Mouse (Mus musculus) forebrain, embryonic 16.5 days (tissue): ENCODE results near the gene Cadps2. TPM values are rescaled to one million over a fixed set of nuclear protein-coding genes. Genes with fewer than 3 reads are reported as not detected.

ENCODE experiments used
- ATAC-seq: fragments of 200-750 bp; cut with Nextera tagmentation; 2 replicates; pipeline ENCODE4 v1.8.0; 2017; ENCODE audit warnings: mild to moderate bottlenecking, moderate library complexity
- H3K27ac ChIP-seq: fragments of 300-500 bp; sonication (generic); 2 replicates; pipeline ENCODE4 v1.5.1; 2014; ENCODE audit warnings: low read length, control low read depth
- H3K27me3 ChIP-seq: fragments of 300-500 bp; sonication (generic); replicated peaks from 2 replicates; pipeline ENCODE4 v1.6.1; 2014; ENCODE audit warnings: low read length; ENCODE audit not compliant: control insufficient read depth, insufficient read depth
- H3K36me3 ChIP-seq: fragments of 300-500 bp; sonication (generic); 2 replicates; pipeline ENCODE4 v1.6.1; 2014; ENCODE audit not compliant: control insufficient read depth, insufficient read depth
- H3K4me1 ChIP-seq: fragments of 300-500 bp; sonication (generic); replicated peaks from 2 replicates; pipeline ENCODE4 v1.6.1; 2014; ENCODE audit warnings: low read length; ENCODE audit not compliant: control insufficient read depth, insufficient read depth
- H3K4me2 ChIP-seq: fragments of 300-500 bp; sonication (generic); 2 replicates; pipeline ENCODE4 v1.6.1; 2014; ENCODE audit warnings: mild to moderate bottlenecking, low read length, control low read depth
- H3K4me3 ChIP-seq: fragments of 300-500 bp; sonication (generic); replicated peaks from 2 replicates; pipeline ENCODE4 v1.5.1; 2014; ENCODE audit warnings: mild to moderate bottlenecking, low read length, control low read depth
- H3K9ac ChIP-seq: fragments of 300-500 bp; sonication (generic); replicated peaks from 2 replicates; pipeline ENCODE4 v1.6.1; 2014; ENCODE audit warnings: low read depth, low read length, control low read depth
- H3K9me3 ChIP-seq: fragments of 300-500 bp; sonication (generic); 2 replicates; pipeline ENCODE4 v1.6.1; 2016; ENCODE audit warnings: low read length; ENCODE audit not compliant: control insufficient read depth
- WGBS: fragments of 180-500 bp; shearing (Covaris S2); extraction: QIAGEN DNeasy Blood & Tissue Kit; methylation state at CpG from one replicate; pipeline ENCODE4 v1.1.7; 2014; 5-methylcytosine and 5-hydroxymethylcytosine counted together
- polyA plus RNA-seq: library from polyadenylated mRNA; unstranded; fragments of >200 nt; fragmentation: Nextera tagmentation; extraction: Ambion mirVana; gene quantifications from 2 replicates; pipeline ENCODE4 v1.2.1, GENCODE M21; 2015

Gene Cadps2
- polyA plus RNA-seq, 1 experiment from 2014 or later, result 5.2 TPM

DNA sequence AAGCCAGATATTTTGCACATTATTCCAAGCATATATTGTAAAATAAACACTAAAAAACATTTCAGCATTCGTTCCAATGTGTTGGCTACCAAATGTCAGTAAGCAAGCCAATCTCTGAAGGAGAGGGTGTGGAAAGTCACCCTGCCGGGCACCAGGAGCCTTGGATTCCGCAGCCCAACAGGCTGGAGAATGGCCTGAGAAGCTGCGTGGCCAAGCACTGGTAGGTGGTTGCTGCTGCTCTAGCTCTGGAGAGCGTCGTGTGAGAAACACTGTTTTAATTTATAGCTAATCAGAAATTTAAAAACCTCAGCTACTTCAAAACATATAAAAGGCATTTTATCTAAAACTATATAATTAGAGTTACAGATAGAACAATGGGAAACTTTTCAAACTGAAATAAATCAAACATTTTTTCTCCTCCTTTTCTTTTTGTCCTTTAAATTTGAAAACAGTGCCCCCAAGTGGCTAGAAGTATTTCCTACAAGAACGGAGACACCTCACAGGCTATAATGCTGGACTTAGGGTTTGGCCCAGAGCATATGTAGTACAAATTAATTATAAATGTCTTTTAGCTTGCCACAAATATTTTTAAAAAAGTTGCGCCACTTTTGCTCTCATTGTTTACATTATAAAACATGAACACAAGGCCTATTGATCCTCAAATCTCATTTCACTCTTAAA, 376.5 kb downstream of the Cadps2 start:
- peak; percentile 68 for ATAC-seq
- Histone ChIP-seq H3K4me3 (no peak overlapping the region), H3K9me3 (no peaks in the 10 kb centered on the region), H3K4me2 (no peak overlapping the region), H3K9ac (no peak overlapping the region), H3K4me1 (0 out of 2 replicates have a peak, but pooled peaks cover 3% of the 10 kb centered on the region), H3K36me3 (no peaks in the 10 kb centered on the region), H3K27me3 (no peaks in the 10 kb centered on the region), H3K27ac (no peak overlapping the region)
- WGBS, result 16% methylated on average over 8 of the region's 8 CpGs

DNA sequence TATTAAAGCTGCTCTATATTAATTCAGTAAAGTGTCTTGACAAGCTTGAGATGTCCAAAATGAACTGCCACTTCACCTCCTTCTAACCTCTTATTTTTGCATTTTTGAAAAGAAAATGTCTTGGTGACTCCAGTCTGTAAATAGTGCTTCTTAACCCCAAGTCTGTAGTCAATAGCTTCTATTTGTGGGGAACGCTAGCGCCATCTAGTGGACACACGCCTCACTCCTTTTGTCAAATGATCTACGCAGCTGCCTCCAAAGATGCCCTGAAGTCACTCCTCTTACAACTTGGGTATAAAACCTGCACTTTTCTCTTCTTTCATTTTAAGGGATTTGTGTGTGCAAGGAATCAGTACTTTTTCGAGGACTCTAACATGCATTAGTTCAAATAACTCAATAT, 381.5 kb downstream of the Cadps2 start:
- ATAC-seq, result peak; percentile 63; the same call in 1 of the 2 replicates

DNA sequence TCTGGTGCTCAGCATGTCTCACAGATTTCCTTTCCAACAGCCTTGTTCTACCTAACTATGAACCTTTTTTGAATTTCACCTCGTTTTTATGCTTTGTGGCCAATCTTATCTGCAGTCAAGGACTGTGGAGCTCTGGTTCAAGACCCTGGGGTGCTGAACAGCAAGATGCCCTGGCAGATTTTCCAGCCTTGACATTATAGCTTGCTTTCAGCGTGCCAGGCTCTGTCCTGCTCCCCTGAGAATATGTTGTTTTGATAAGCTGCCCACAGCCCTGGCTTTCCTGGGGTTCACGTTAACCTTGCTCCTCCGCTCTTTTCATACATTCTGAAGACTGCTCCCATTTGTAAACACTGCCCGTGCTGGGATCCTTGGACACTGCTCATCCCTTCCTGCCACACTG, 385.3 kb downstream of the Cadps2 start:
- ATAC-seq, result no peak
- no peaks in the 10 kb centered on the region for H3K9me3 ChIP-seq
- H3K4me1 ChIP-seq, result no peaks in the 10 kb centered on the region
- 63% methylated on average over 5 of the region's 5 CpGs for WGBS
- H3K9ac ChIP-seq, result no peak overlapping the region
- H3K4me2 ChIP-seq, result no peak overlapping the region
- no peak overlapping the region for H3K27ac ChIP-seq
- H3K36me3 ChIP-seq, result no peaks in the 10 kb centered on the region
- no peaks in the 10 kb centered on the region; the same call in 1 of the 2 replicates for H3K27me3 ChIP-seq
- H3K4me3 ChIP-seq, result no peak overlapping the region

More for the DNA sequence above, 381.5 kb downstream of the Cadps2 start:
- Histone ChIP-seq H3K27ac (no peak overlapping the region), H3K27me3 (no peaks in the 10 kb centered on the region; the same call in 1 of the 2 replicates), H3K4me3 (no peak overlapping the region), H3K9ac (no peak overlapping the region), H3K4me2 (no peak overlapping the region), H3K4me1 (0 out of 2 replicates have a peak, but pooled peaks cover 3% of the 10 kb centered on the region), H3K36me3 (no peaks in the 10 kb centered on the region), H3K9me3 (no peaks in the 10 kb centered on the region)
- WGBS, result 3% methylated on average over 5 of the region's 5 CpGs

DNA sequence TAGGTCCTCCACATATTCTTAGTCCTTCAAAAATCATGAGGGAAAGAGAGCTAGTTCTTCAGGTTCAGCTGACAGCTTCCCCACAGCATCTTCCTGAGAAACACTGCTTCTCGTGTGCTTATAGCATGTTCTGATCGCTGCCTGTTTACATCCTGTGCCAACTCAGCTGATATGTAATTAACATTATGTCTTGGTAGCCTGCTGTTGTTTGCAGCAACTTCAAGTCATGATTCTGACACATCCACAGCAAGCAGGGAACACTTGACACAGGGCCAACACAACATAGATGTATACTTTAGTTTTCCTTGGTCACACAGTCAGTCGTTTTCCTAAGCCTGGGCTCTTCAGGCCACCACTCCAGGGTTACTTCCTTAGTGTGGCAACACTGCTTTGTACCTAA, 399.3 kb downstream of the Cadps2 start:
- Histone ChIP-seq H3K27me3 (no peaks in the 10 kb centered on the region), H3K4me3 (no peak overlapping the region), H3K9ac (no peak overlapping the region), H3K4me1 (no peaks in the 10 kb centered on the region), H3K27ac (no peak overlapping the region), H3K9me3 (no peaks in the 10 kb centered on the region), H3K36me3 (no peaks in the 10 kb centered on the region), H3K4me2 (no peak overlapping the region)
- 50% methylated on average over 3 of the region's 3 CpGs for WGBS
- ATAC-seq, result 0 out of 2 replicates have a peak, but pooled peaks have one; percentile 50

DNA sequence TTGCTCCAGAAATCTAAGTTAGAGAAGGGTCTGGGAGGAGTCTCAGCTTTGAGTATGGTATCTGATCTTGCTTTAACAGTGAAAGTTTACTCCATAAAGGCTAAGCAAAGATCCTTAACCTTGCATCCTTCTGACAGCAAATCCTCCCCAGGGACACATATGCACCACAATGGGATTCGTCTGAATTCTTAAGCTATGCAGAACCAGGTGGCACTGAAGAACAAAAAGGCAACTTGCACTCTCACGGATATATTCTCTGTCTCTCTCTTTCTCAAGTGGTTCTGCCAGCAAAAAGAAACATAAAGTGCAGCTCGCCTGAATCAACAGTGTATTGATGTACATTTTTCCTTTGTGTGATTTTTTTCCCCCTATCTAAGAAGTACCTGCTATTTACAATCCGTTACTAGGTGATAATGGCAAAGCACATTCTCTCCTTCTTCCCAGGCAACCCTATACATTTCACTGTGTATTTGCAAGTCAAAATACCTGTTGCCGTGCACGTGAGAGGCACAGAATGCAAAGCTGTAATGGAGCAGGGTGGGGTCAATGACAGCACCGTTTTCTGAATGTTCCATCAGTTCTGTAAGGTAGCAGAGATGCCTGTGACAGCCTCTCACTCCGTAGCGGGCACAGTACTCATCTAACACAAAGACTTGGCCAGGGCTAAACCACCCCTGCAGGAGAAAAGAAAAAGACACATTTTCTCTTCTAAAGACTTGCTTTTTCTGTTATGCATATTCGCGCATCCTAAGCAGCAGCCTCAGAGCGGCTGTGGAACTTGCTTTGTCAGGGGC, 428.8 kb downstream of the Cadps2 start:
- no peak overlapping the region for H3K9ac ChIP-seq
- ATAC-seq, result no peak
- H3K36me3 ChIP-seq, result no peaks in the 10 kb centered on the region
- H3K27ac ChIP-seq, result no peak overlapping the region
- peak overlapping the region; percentile 36 for H3K4me2 ChIP-seq
- H3K9me3 ChIP-seq, result no peaks in the 10 kb centered on the region
- 9% methylated on average over 12 of the region's 12 CpGs for WGBS
- H3K27me3 ChIP-seq, result no peaks in the 10 kb centered on the region
- H3K4me3 ChIP-seq, result 0 out of 2 replicates have a peak overlapping the region, but pooled peaks have one; percentile 7
- H3K4me1 ChIP-seq, result peaks cover 4% of the 10 kb centered on the region; the same call in 1 of the 2 replicates

DNA sequence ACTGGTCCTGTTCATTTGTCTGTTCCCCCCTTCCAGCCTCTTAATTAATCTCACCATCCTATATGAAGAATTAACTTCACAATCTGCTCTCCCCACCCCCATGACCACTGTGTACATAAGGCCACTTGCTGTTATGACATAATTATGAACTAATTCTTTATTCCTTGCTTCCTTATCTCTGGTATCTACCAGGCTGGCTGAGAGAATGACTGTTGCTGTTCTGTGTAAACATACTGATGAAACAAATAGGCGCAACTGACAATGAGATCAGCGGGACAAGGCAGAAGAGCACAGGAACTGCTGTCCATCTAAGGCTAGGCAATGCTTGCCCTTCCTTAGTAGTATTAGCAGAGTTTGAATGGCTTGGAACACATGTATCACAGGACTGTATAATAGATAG, 445.1 kb downstream of the Cadps2 start:
- H3K27ac ChIP-seq, result no peak overlapping the region
- no peaks in the 10 kb centered on the region for H3K36me3 ChIP-seq
- H3K9ac ChIP-seq, result no peak overlapping the region
- H3K9me3 ChIP-seq, result no peaks in the 10 kb centered on the region
- H3K4me1 ChIP-seq, result no peaks in the 10 kb centered on the region
- H3K27me3 ChIP-seq, result no peaks in the 10 kb centered on the region
- H3K4me2 ChIP-seq, result no peak overlapping the region
- H3K4me3 ChIP-seq, result no peak overlapping the region
- WGBS, result 97% methylated on average over 2 of the region's 2 CpGs
- ATAC-seq, result no peak

DNA sequence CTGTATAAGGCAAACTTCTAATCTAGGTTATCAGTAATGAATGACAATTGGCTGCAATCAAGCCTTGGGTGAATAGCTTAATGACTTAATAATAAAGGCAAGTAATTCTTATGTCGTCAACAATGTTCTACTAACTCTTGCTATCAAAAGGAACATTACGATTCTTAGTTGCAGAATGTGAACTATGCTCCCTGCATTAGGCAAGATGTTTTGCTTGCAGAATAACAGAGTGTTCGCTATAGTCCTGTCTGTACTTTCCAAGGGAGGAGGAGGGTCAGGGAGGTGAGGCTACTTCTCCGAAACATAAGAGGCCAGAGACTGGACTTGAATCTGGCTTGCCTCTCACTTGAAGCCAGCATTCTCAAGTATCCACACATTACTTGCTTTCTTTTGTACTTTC, 446.5 kb downstream of the Cadps2 start:
- Histone ChIP-seq H3K4me2 (no peak overlapping the region), H3K4me3 (no peak overlapping the region), H3K9me3 (no peaks in the 10 kb centered on the region), H3K27me3 (peaks cover 6% of the 10 kb centered on the region), H3K36me3 (no peaks in the 10 kb centered on the region), H3K27ac (no peak overlapping the region), H3K4me1 (no peaks in the 10 kb centered on the region), H3K9ac (no peak overlapping the region)
- ATAC-seq, result no peak
- 91% methylated on average over 4 of the region's 4 CpGs for WGBS

DNA sequence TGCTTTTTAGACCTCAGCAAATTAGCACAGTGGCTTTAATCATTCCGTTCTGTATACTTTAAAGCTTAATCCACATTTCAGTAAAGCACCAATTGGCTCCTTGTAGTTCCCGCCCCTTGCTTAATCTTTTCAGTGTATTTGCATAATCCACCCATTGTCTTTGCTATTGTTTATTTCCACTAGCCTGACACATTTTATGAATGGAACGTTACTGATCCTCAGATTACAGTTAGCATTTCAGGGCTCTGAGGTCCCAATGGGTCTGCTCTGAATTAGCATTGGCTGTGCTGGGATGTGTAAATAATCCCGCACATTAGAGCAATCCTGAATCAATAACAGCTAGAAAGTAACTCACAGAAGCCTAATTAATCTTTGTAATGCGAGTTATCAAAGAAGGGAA, 452.5 kb downstream of the Cadps2 start:
- no peak overlapping the region for H3K27ac ChIP-seq
- peaks cover 8% of the 10 kb centered on the region for H3K4me1 ChIP-seq
- no peak overlapping the region for H3K4me2 ChIP-seq
- peak; percentile 57; the same call in 1 of the 2 replicates for ATAC-seq
- H3K27me3 ChIP-seq, result peaks cover 9% of the 10 kb centered on the region
- no peaks in the 10 kb centered on the region for H3K9me3 ChIP-seq
- no peaks in the 10 kb centered on the region for H3K36me3 ChIP-seq
- H3K4me3 ChIP-seq, result no peak overlapping the region
- 8% methylated on average over 5 of the region's 5 CpGs for WGBS
- H3K9ac ChIP-seq, result no peak overlapping the region

DNA sequence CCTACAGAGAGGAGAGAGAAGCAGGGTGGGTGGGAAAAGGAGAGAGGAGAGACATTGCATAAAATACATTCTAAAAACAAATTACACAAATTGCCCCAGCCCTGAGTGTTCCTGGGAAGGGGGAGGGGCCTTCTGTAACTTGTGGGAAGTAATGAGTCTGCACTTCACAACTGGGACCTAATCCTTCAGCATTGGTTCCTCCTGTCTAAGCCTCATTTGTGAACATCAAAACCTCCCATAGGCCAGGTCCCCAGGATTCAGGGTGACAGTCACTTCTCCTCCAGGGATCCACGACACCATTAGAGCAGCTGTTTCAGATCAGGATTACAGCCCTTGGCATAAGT, 456.2 kb downstream of the Cadps2 start:
- Histone ChIP-seq H3K36me3 (no peaks in the 10 kb centered on the region), H3K9ac (no peak overlapping the region), H3K4me1 (peaks cover 8% of the 10 kb centered on the region), H3K4me3 (no peak overlapping the region), H3K27ac (no peak overlapping the region), H3K9me3 (no peaks in the 10 kb centered on the region), H3K27me3 (peaks cover 5% of the 10 kb centered on the region), H3K4me2 (peak overlapping the region; percentile 43)
- 0% methylated on average over 1 of the region's 1 CpGs for WGBS
- peak; percentile 73 for ATAC-seq
